Mouse (Mus musculus): ENCODE data around the gene Pced1a.
"Not testable (repeated sequence)": the region's sequence is repeated elsewhere in the genome, so short reads cannot be mapped to it uniquely, and the experiment has no call there.

Gene Pced1a

DNA sequence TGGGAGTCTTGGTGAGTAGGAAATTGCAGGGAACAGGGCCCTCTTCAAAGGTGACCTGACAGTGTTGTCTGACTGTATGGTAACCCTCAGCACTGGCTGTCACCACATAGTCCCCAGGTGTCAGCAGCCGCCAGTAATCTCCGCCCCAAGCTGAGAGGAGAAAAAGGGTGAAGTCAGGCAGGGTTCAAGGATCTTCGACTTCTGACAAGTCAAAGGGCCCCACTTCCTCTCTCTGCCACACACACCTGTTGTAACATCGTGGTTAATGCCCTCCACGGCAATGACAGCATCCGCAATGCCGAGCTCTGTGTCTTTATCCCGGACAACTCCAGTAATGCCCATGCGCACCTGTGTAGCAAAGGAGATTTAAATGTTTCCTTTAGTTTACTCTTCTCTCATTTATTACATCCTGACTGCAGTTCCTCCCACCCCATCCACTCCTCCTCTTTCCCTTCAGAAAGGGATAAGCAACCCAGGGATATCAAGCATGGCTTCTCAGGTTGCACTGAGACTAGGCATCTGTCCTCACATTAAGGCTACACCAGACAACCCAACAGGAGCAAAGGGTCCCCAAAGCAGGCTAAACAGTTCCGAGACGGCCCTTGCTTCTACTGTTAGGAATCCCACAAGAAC, 33.4 kb downstream of the Pced1a start:
- DNase-seq (ENCODE audit: low read depth, low spot score), result no peak

DNA sequence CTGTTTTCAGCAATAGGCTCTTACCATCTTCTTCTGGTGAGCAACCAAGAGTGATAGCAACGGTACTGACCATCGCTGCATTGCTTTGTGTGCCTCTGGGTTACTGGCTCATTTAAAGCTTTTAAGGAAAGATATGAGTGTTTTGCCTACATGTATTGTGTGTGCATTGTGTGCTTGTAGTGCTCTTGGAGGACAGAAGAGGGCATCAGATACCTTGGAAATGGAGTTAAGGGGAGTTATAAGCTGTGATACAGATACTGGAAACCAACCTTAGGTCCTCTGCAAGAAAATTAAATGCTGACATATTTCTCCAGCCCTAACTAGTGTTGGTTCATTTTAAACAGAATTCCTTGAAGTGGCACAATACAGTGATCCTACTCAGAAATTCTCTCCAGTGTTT, 35.7 kb downstream of the Pced1a start:
- DNase-seq (ENCODE audit: low read depth, low spot score), result no peak

DNA sequence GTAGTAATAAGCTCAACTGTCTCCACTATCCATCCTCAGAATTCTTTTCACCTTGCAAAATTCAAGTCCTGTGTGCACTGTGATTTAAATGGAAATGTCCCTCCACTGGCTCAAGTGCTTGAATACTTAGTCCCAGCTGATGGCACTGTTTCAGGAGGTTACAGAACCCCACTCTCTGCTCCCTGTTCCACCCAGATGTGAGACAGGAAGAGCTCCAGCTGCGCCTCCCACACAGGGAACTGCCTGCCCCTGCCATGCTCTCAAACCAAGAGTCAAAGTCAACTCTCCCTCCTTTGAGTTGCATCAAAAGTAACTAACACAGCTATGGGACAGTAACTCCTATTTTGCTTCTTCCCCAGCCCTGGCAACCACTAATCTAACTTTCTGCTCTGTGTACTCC, 38.3 kb downstream of the Pced1a start:
- no peak for DNase-seq (ENCODE audit: low read depth, low spot score)

DNA sequence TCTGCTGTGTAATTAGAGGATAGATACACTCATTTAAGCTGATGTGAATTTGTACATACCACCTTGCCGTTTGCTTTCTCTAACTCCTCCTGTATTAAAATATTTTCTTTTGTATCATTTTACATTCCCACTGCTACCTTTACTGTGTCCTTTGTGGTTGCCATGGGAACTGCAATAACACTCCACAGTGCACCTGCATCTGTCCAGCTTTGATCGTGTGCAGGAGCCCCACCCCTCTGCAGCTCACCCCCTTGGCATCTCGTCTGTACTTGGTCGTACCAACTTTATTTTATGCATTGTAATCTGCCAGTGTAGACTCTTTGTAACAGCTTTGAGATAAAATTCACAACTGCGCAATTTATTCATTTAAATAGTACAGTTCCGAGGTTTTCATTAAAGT, 40.6 kb downstream of the Pced1a start:
- no peak for DNase-seq (ENCODE audit: low read depth, low spot score)

DNA sequence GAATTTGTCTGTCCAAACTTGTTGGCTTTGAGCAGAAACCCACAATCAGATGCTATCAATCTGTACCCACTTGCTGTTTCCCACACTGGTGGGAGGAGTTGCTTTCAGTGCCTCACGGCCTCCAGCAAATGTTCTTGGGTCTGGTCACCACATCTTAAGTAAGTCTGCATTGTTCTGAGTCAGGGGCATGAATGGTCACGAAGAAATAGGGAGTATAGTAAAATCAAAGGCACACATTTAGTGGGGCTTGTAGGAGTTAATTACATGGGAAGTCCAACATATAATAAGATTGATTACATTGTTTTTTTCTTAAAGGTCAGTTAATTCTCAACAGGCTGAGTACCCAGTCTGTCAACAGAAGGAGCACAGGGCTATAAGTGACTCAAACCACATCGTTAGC, 41.3 kb downstream of the Pced1a start:
- DNase-seq (ENCODE audit: low read depth, low spot score), result no peak

DNA sequence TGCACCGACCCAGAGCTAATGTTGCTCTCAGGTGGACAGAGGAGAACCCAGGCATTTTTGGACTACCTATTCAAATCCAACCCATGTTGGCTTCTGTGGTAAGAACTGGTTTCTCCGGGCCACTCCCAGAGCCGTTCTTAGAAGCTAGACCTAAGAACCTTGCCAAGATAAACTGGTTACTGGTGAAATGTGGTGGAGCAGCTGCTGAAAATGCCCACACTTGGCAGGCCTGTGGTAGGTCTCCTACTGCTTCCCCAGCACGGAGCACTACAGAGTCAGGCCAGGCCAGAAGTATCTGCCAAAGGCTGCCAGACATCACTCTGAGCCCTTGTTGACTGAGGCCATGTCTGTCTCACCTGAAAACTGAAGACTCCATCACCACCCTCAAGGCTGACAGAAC, 49.5 kb downstream of the Pced1a start:
- DNase-seq (ENCODE audit: low read depth, low spot score), result no peak

DNA sequence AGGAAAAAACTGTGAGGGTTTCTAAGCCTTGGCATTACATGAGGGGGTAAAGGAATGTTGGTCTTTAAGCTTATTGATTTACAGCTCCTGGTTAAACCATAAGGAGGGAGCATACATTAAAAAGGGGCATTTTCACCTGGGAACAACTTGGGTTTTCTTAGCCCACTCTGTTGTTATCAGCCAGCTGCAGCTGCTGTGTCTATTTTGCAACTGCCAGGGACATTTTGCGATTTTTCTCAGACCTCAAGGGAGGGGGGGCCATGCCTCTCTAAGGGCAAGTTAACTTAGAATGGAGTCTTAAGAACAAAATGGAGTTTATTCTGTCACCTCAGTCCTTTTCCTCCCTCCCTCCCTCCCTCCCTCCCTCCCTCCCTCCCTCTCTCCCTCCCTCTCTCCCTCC, 51.5 kb downstream of the Pced1a start:
- DNase-seq (ENCODE audit: low read depth, low spot score), result not testable (repeated sequence)

DNA sequence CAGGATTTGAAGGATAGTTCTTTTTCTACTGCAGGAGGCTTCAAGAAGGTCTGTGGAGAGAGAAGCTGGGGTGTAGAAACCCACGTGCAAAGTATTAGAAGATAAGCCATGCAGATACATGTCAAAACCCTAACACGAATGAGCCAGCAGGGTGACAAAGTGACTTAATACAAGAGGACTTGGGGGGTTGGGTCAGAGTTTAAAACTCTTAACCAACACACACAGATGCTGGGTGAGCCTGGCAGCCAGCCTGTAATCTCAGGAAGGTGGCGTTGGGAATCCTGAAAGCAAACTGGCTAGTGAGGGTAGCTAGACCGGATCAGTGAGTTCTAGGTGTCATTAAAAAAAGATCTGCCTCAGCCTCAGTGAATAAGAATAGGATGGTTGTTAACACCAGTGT, 57.1 kb downstream of the Pced1a start:
- DNase-seq (ENCODE audit: low read depth, low spot score), result no peak

Measured in telencephalon, adult 2 months (tissue).